Mouse (Mus musculus): ENCODE results near the gene Ttll3.

DNA sequence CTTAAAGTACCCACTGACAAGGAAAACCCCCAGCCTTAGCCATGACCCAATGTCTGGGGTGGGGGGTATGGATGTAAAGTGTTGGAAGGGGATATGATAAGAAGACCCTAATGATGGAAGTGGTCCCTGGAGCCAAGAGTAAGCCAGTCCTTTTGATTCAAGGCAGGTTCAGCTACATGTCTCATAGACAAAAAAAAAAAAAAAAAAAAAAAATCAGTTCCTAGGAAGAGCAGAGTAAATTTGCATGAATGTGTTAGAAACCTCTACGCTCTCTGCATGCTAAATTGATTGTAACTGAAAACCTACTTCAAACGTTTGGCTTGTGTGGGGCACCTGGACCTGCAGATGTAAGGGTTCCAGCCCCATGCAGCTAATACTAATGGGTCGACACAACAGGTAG is 42.7 kb downstream of the Ttll3 start:
- no peak for TF ChIP-seq POLR2A (IDR thresholded peaks at IDR 0.05; ENCODE audit: insufficient read length, low read depth)
- TF ChIP-seq MYOD1 (IDR thresholded peaks at IDR 0.05; ENCODE audit: control insufficient read depth in 1 of 3, insufficient read length in 2 of 3, low read depth in 2 of 3) = no peak
- TF ChIP-seq E2F4 (IDR thresholded peaks at IDR 0.05; ENCODE audit: insufficient read depth) = no peak
- TF ChIP-seq USF1 (IDR thresholded peaks at IDR 0.05; ENCODE audit: low read depth) = no peak

Data from myocyte (in vitro differentiated cells).